10 mouse cellular contexts compared by ENCODE assay signal in genomic region chr2:35443981-35444763, GRCm38 (mm10). TPM values are rescaled to one million over a fixed set of nuclear protein-coding genes. Genes with fewer than 3 reads are reported as not detected.
A peak's percentile ranks its signal among the peaks of the same experiment; 100 is the strongest.
DNase-seq lines count a peak whose midpoint lies in the region; ATAC-seq and TF ChIP-seq lines count a peak whose summit lies in the region.
"Had no signal": no experiment of that assay in that cellular context is flagged by ENCODE, and none has a peak within 500 bp of the region (broad histone marks: within the 10 kb centered on the region; RNA-seq: fewer than 3 reads in every experiment).

No protein-coding gene starts in this region.

- ATAC-seq in hindbrain, embryonic 13.5 days (ENCODE audit: low FRiP score), result no peak
- no peak for ATAC-seq in hindbrain, postnatal 0 days
- no peak for ATAC-seq in liver, embryonic 11.5 days (replicated peaks; ENCODE audit: low FRiP score)
- ATAC-seq in erythroid progenitor cell, adult 5-6 weeks (replicated peaks; ENCODE audit: low FRiP score, poor library complexity, severe bottlenecking), result no peak
- no peak for ATAC-seq in forebrain, postnatal 0 days

- H3K4me2 ChIP-seq in hindbrain, embryonic 13.5 days, result no peak overlapping the region
- H3K4me2 ChIP-seq in hindbrain, postnatal 0 days (ENCODE audit: low read depth, low read length), result no peak overlapping the region
- peak overlapping the region; percentile 10; the same call in 1 of the 2 replicates for H3K4me2 ChIP-seq in liver, embryonic 11.5 days
- H3K4me2 ChIP-seq in forebrain, postnatal 0 days (ENCODE audit: low read depth), result no peak overlapping the region

- TF ChIP-seq CTCF in hindbrain, postnatal 0 days (IDR thresholded peaks at IDR 0.05; ENCODE audit: low read depth), result no peak
- TF ChIP-seq CTCF in E14TG2a.4 (conservative IDR thresholded peaks at IDR 0.05; ENCODE audit: low read length), result no peak
- no peak for TF ChIP-seq CTCF in forebrain, postnatal 0 days (IDR thresholded peaks at IDR 0.05; ENCODE audit: low read depth)

- peaks cover 14% of the 10 kb centered on the region for H3K4me1 ChIP-seq in hindbrain, embryonic 13.5 days (replicated peaks)
- no peaks in the 10 kb centered on the region for H3K4me1 ChIP-seq in hindbrain, postnatal 0 days (ENCODE audit: insufficient read depth, low read length)
- peaks cover 86% of the 10 kb centered on the region for H3K4me1 ChIP-seq in E14TG2a.4 (replicated peaks; ENCODE audit: low read depth, low read length)
- peaks cover 45% of the 10 kb centered on the region for H3K4me1 ChIP-seq in liver, embryonic 11.5 days (replicated peaks; ENCODE audit: control insufficient read depth, insufficient read depth, low read length)
- H3K4me1 ChIP-seq in forebrain, postnatal 0 days (ENCODE audit: insufficient read depth), result no peaks in the 10 kb centered on the region

- H3K9ac ChIP-seq in hindbrain, embryonic 13.5 days, result no peak overlapping the region
- H3K9ac ChIP-seq in hindbrain, postnatal 0 days (replicated peaks; ENCODE audit: low read length), result no peak overlapping the region
- no peak overlapping the region for H3K9ac ChIP-seq in liver, embryonic 11.5 days (ENCODE audit: low read depth, low read length)
- no peak overlapping the region for H3K9ac ChIP-seq in forebrain, postnatal 0 days

- DNase-seq in hindbrain, postnatal 0 days (ENCODE audit: low spot score), result no peak
- peak; percentile 10 to 17 for DNase-seq in cerebellum, postnatal 36 days
- DNase-seq in liver, embryonic 11.5 days (ENCODE audit: low spot score), result no peak
- no peak for DNase-seq in thymus, postnatal 4 days
- DNase-seq in forebrain, postnatal 0 days, result no peak

- H3K9me3 ChIP-seq in hindbrain, embryonic 13.5 days, result no peaks in the 10 kb centered on the region
- H3K9me3 ChIP-seq in hindbrain, postnatal 0 days (ENCODE audit: low read length), result no peaks in the 10 kb centered on the region
- H3K9me3 ChIP-seq in E14TG2a.4 (ENCODE audit: low read length), result no peaks in the 10 kb centered on the region
- no peaks in the 10 kb centered on the region for H3K9me3 ChIP-seq in liver, embryonic 11.5 days (ENCODE audit: control insufficient read depth, low read length)
- H3K9me3 ChIP-seq in forebrain, postnatal 0 days (ENCODE audit: low read length), result no peaks in the 10 kb centered on the region

- H3K4me3 ChIP-seq in hindbrain, embryonic 13.5 days, result no peak overlapping the region
- H3K4me3 ChIP-seq in hindbrain, postnatal 0 days (ENCODE audit: low read length), result no peak overlapping the region
- peak overlapping the region; percentile 78 for H3K4me3 ChIP-seq in E14TG2a.4 (replicated peaks; ENCODE audit: low read length)
- no peak overlapping the region for H3K4me3 ChIP-seq in liver, embryonic 11.5 days (ENCODE audit: low read depth, low read length)
- H3K4me3 ChIP-seq in forebrain, postnatal 0 days (ENCODE audit: low read depth, low read length), result no peak overlapping the region

- peak overlapping the region; percentile 23; the same call in 1 of the 2 replicates for H3K27ac ChIP-seq in hindbrain, embryonic 13.5 days
- H3K27ac ChIP-seq in hindbrain, postnatal 0 days, result no peak overlapping the region
- H3K27ac ChIP-seq in liver, embryonic 11.5 days (ENCODE audit: low read depth, low read length), result no peak overlapping the region
- H3K27ac ChIP-seq in forebrain, postnatal 0 days (ENCODE audit: low read depth, low read length), result no peak overlapping the region

- WGBS in hindbrain, embryonic 13.5 days, result 71% methylated on average over 16 of the region's 16 CpGs
- WGBS in hindbrain, postnatal 0 days, result 58% methylated on average over 16 of the region's 16 CpGs
- WGBS in liver, embryonic 11.5 days, result 61% methylated on average over 16 of the region's 16 CpGs
- 62% methylated on average over 16 of the region's 16 CpGs for WGBS in forebrain, postnatal 0 days

- H3K27me3 ChIP-seq in hindbrain, embryonic 13.5 days, result no peaks in the 10 kb centered on the region
- no peaks in the 10 kb centered on the region for H3K27me3 ChIP-seq in hindbrain, postnatal 0 days (ENCODE audit: insufficient read depth, low read length)
- no peaks in the 10 kb centered on the region for H3K27me3 ChIP-seq in E14TG2a.4 (ENCODE audit: insufficient read depth, low read length)
- H3K27me3 ChIP-seq in liver, embryonic 11.5 days (replicated peaks; ENCODE audit: control insufficient read depth, insufficient read depth, low read length), result no peaks in the 10 kb centered on the region
- H3K27me3 ChIP-seq in forebrain, postnatal 0 days (ENCODE audit: insufficient read depth, low read length), result no peaks in the 10 kb centered on the region

- H3K36me3 ChIP-seq in hindbrain, embryonic 13.5 days, result no peaks in the 10 kb centered on the region
- no peaks in the 10 kb centered on the region for H3K36me3 ChIP-seq in hindbrain, postnatal 0 days (ENCODE audit: insufficient read depth, low read length)
- peaks cover 37% of the 10 kb centered on the region for H3K36me3 ChIP-seq in E14TG2a.4 (ENCODE audit: insufficient read depth, low read length)
- H3K36me3 ChIP-seq in liver, embryonic 11.5 days (ENCODE audit: control insufficient read depth, insufficient read depth, low read length), result no peaks in the 10 kb centered on the region
- no peaks in the 10 kb centered on the region for H3K36me3 ChIP-seq in forebrain, postnatal 0 days (ENCODE audit: insufficient read depth)

RNA-seq across cellular contexts. Expression of gene Ggta1, which starts 18.9 kb away (rescaled TPM):
- 6.2 and 6.3 TPM in 2 replicates for polyA plus RNA-seq in hindbrain, embryonic 13.5 days (2015; fragmentation: Nextera tagmentation; extraction: Ambion mirVana)
- 3.8 and 11.8 TPM in 2 replicates for total RNA-seq in hindbrain, postnatal 0 days (2014; rRNA removed)
- polyA plus RNA-seq in hindbrain, postnatal 0 days (2015; fragmentation: Nextera tagmentation; extraction: Ambion mirVana), result 3.2 and 4.7 TPM in 2 replicates
- polyA plus RNA-seq in liver, embryonic 11.5 days (2014; fragmentation: Nextera tagmentation; extraction: Ambion mirVana), result 18.6 and 19.5 TPM in 2 replicates
- total RNA-seq in erythroid progenitor cell, adult 5-6 weeks (2015; ENCODE audit: low replicate concordance), result 12.2 and 14.4 TPM in 2 replicates
- 6.2 and 6.8 TPM in 2 replicates for total RNA-seq in erythroid progenitor cell, adult 5-6 weeks (2017; ENCODE audit: low replicate concordance)
- 6.8 and 7.9 TPM in 2 replicates for total RNA-seq in forebrain, postnatal 0 days (2014; rRNA removed)
- 3.0 and 4.3 TPM in 2 replicates for polyA plus RNA-seq in forebrain, postnatal 0 days (2015; fragmentation: Nextera tagmentation; extraction: Ambion mirVana)

RNA-seq across cellular contexts. Expression of gene 4930402F06Rik, which starts 47.2 kb away (rescaled TPM):
- not detected in 2 replicates for polyA plus RNA-seq in hindbrain, embryonic 13.5 days (2015; fragmentation: Nextera tagmentation; extraction: Ambion mirVana)
- not detected in 2 replicates for total RNA-seq in hindbrain, postnatal 0 days (2014; rRNA removed)
- polyA plus RNA-seq in hindbrain, postnatal 0 days (2015; fragmentation: Nextera tagmentation; extraction: Ambion mirVana), result not detected in 2 replicates
- polyA plus RNA-seq in liver, embryonic 11.5 days (2014; fragmentation: Nextera tagmentation; extraction: Ambion mirVana), result not detected in 2 replicates
- not detected in 2 replicates for total RNA-seq in erythroid progenitor cell, adult 5-6 weeks (2015; ENCODE audit: low replicate concordance)
- total RNA-seq in erythroid progenitor cell, adult 5-6 weeks (2017; ENCODE audit: low replicate concordance), result not detected in 2 replicates
- not detected in 2 replicates for total RNA-seq in forebrain, postnatal 0 days (2014; rRNA removed)
- polyA plus RNA-seq in forebrain, postnatal 0 days (2015; fragmentation: Nextera tagmentation; extraction: Ambion mirVana), result not detected in 2 replicates
- total RNA-seq: ES-E14 had no signal
- polyA plus RNA-seq: large intestine, adult 2 months had no signal

Comparison
In these comparisons a context has a peak if more than half of its experiments do, and no peak if none do; other contexts are left out.
1. DNase-seq: peak in cerebellum, postnatal 36 days (2 of 2); none in hindbrain, postnatal 0 days (single experiment), liver, embryonic 11.5 days (single experiment), thymus, postnatal 4 days (single experiment) and forebrain, postnatal 0 days (single experiment).